ENCODE assay signal across 11 mouse cellular contexts in the genomic region with DNA sequence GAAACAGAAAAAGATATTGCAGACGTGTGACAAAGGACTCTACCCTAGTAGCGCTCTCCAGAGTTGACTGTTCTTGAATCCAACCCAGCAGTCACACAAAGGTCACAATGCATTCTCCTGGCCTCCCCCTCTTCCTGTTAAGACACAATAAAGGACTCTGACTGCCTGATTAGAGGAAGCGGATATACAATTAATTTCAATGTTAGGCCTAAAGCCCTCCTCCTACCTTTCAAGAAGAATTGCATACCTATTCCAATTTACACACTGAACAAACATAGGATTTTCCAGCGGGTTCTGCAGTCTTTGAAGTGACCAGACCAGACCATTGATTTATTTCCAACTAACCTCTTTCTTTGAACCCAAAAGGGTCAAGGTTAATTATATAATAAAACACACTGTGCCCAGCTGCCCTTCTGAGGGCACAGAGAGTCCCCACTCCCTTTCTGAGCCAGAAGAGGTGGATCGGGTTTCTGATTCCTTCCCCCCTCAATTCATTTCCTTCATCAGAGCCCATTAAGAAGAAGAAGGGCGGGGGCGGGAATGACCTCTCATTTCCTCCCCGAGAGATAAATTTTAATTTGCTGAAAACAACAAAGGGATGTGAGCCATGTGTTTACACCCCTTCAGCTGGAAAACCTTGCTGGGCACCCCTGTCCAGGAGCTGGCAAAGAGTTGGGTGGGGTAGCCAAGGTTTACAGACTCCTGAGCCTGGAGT. TPM values are rescaled to one million over a fixed set of nuclear protein-coding genes. Genes with fewer than 3 reads are reported as not detected.
DNase-seq lines count a peak whose midpoint lies in the region; ATAC-seq and TF ChIP-seq lines count a peak whose summit lies in the region.
"Had no signal": no experiment of that assay in that cellular context is flagged by ENCODE, and none has a peak within 500 bp of the region (broad histone marks: within the 10 kb centered on the region; RNA-seq: fewer than 3 reads in every experiment).

No protein-coding gene starts in this region.

- ATAC-seq in forebrain, embryonic 11.5 days (replicated peaks; ENCODE audit: low FRiP score), result no peak
- no peak for ATAC-seq in forebrain, embryonic 14.5 days
- ATAC-seq in kidney, postnatal 0 days (replicated peaks; ENCODE audit: low FRiP score, low read depth), result no peak
- no peak for ATAC-seq in limb, embryonic 11.5 days (ENCODE audit: insufficient number of reproducible peaks, low FRiP score, low TSS enrichment, low read depth)

- DNase-seq in forebrain, embryonic 11.5 days (ENCODE audit: low spot score), result no peak
- DNase-seq in forebrain, embryonic 14.5 days (ENCODE audit: low spot score), result no peak
- peak; percentile 88 for DNase-seq in kidney, postnatal 0 days (ENCODE audit: low spot score)
- DNase-seq in kidney, adult 11 months, result no peak
- peak; percentile 43 for DNase-seq in ZHBTc4 (ENCODE audit: low read depth, low spot score)
- peak; percentile 59 for DNase-seq in limb, embryonic 11.5 days (ENCODE audit: low spot score)
- DNase-seq in left cerebral cortex, postnatal 14 days (ENCODE audit: low spot score in 2 of 2), result no peak
- DNase-seq in layer of hippocampus, adult 9-10 months (ENCODE audit: low spot score), result no peak
- DNase-seq: B cell, adult 2 months; cerebellum, adult 9-11 months; right cerebral cortex, adult 18-20 months had no signal

- WGBS in forebrain, embryonic 11.5 days, result 9% methylated on average over 8 of the region's 8 CpGs
- WGBS in forebrain, embryonic 14.5 days, result 13% methylated on average over 8 of the region's 8 CpGs
- WGBS in kidney, postnatal 0 days, result 13% methylated on average over 8 of the region's 8 CpGs
- WGBS in limb, embryonic 11.5 days, result 6% methylated on average over 8 of the region's 8 CpGs

- H3K9me3 ChIP-seq in forebrain, embryonic 11.5 days (ENCODE audit: control insufficient read depth, low read length), result no peaks in the 10 kb centered on the region
- H3K9me3 ChIP-seq in forebrain, embryonic 14.5 days (replicated peaks; ENCODE audit: control insufficient read depth, low read length), result no peaks in the 10 kb centered on the region
- no peaks in the 10 kb centered on the region for H3K9me3 ChIP-seq in kidney, postnatal 0 days (replicated peaks; ENCODE audit: low read length)
- H3K9me3 ChIP-seq in limb, embryonic 11.5 days (ENCODE audit: control insufficient read depth, low read length), result no peaks in the 10 kb centered on the region

- no peak overlapping the region; the same call in 1 of the 2 replicates for H3K27ac ChIP-seq in forebrain, embryonic 11.5 days (ENCODE audit: low read depth, low read length)
- H3K27ac ChIP-seq in forebrain, embryonic 14.5 days (ENCODE audit: low read depth, low read length), result no peak overlapping the region
- peak overlapping the region; percentile 78 for H3K27ac ChIP-seq in kidney, postnatal 0 days
- H3K27ac ChIP-seq in limb, embryonic 11.5 days (replicated peaks; ENCODE audit: low read depth, low read length), result 0 out of 2 replicates have a peak overlapping the region, but pooled peaks have one; percentile 0

- H3K4me3 ChIP-seq in forebrain, embryonic 11.5 days (ENCODE audit: low read depth, low read length), result no peak overlapping the region
- no peak overlapping the region for H3K4me3 ChIP-seq in forebrain, embryonic 14.5 days (ENCODE audit: low read depth, low read length)
- H3K4me3 ChIP-seq in kidney, postnatal 0 days (replicated peaks; ENCODE audit: low read depth, low read length), result no peak overlapping the region
- H3K4me3 ChIP-seq in limb, embryonic 11.5 days (ENCODE audit: low read depth, low read length), result no peak overlapping the region

- peak overlapping the region; percentile 23; the same call in 1 of the 2 replicates for H3K9ac ChIP-seq in forebrain, embryonic 11.5 days (ENCODE audit: low read length)
- no peak overlapping the region for H3K9ac ChIP-seq in forebrain, embryonic 14.5 days (ENCODE audit: low read length)
- H3K9ac ChIP-seq in kidney, postnatal 0 days (ENCODE audit: low read depth, low read length), result no peak overlapping the region
- H3K9ac ChIP-seq in limb, embryonic 11.5 days (ENCODE audit: low read length), result no peak overlapping the region

- intact Hi-C loops in left cerebral cortex, postnatal 14 days (cut with DNase I), result no loop called here

- no peaks in the 10 kb centered on the region; the same call in 1 of the 2 replicates for H3K36me3 ChIP-seq in forebrain, embryonic 11.5 days (ENCODE audit: control insufficient read depth, insufficient read depth, low read length)
- H3K36me3 ChIP-seq in forebrain, embryonic 14.5 days (ENCODE audit: control insufficient read depth, insufficient read depth, low read length), result no peaks in the 10 kb centered on the region
- no peaks in the 10 kb centered on the region for H3K36me3 ChIP-seq in kidney, postnatal 0 days (ENCODE audit: insufficient read depth, low read length)
- no peaks in the 10 kb centered on the region for H3K36me3 ChIP-seq in limb, embryonic 11.5 days (ENCODE audit: control insufficient read depth, insufficient read depth, low read length)

- H3K27me3 ChIP-seq in forebrain, embryonic 11.5 days (ENCODE audit: control insufficient read depth, insufficient read depth, low read length), result no peaks in the 10 kb centered on the region
- no peaks in the 10 kb centered on the region for H3K27me3 ChIP-seq in forebrain, embryonic 14.5 days (replicated peaks; ENCODE audit: control insufficient read depth, insufficient read depth, low read length)
- no peaks in the 10 kb centered on the region for H3K27me3 ChIP-seq in kidney, postnatal 0 days (ENCODE audit: insufficient read depth, low read length)
- H3K27me3 ChIP-seq in limb, embryonic 11.5 days (ENCODE audit: control insufficient read depth, insufficient read depth, low read length), result no peaks in the 10 kb centered on the region

- no peak overlapping the region for H3K4me2 ChIP-seq in forebrain, embryonic 11.5 days (ENCODE audit: low read depth, low read length, severe bottlenecking)
- H3K4me2 ChIP-seq in forebrain, embryonic 14.5 days (ENCODE audit: low read length), result no peak overlapping the region
- no peak overlapping the region for H3K4me2 ChIP-seq in kidney, postnatal 0 days (ENCODE audit: low read length)
- no peak overlapping the region for H3K4me2 ChIP-seq in limb, embryonic 11.5 days (ENCODE audit: low read depth, severe bottlenecking)

- no peak for TF ChIP-seq CTCF in kidney, postnatal 0 days (IDR thresholded peaks at IDR 0.05; ENCODE audit: low read depth)

- H3K4me1 ChIP-seq in forebrain, embryonic 11.5 days (replicated peaks; ENCODE audit: control insufficient read depth, insufficient read depth, low read length), result peaks cover 17% of the 10 kb centered on the region
- H3K4me1 ChIP-seq in forebrain, embryonic 14.5 days (ENCODE audit: control insufficient read depth, insufficient read depth, low read length), result peaks cover 10% of the 10 kb centered on the region
- peaks cover 24% of the 10 kb centered on the region; the same call in 1 of the 2 replicates for H3K4me1 ChIP-seq in kidney, postnatal 0 days (replicated peaks; ENCODE audit: insufficient read depth, low read length)
- peaks cover 32% of the 10 kb centered on the region for H3K4me1 ChIP-seq in limb, embryonic 11.5 days (ENCODE audit: control insufficient read depth, insufficient read depth, low read length)

RNA-seq across cellular contexts. Expression of a gene that starts 3.2 kb away (rescaled TPM):
- polyA plus RNA-seq in forebrain, embryonic 11.5 days (2014; fragmentation: Nextera tagmentation; extraction: Ambion mirVana), result 5.4 and 6.6 TPM in 2 replicates
- polyA plus RNA-seq in forebrain, embryonic 14.5 days (2014; fragmentation: Nextera tagmentation; extraction: Ambion mirVana), result 4.2 and 4.4 TPM in 2 replicates
- polyA plus RNA-seq in kidney, postnatal 0 days (2015; fragmentation: Nextera tagmentation; extraction: Ambion mirVana), result 8.4 and 8.6 TPM in 2 replicates
- polyA plus RNA-seq in limb, embryonic 11.5 days (2014; fragmentation: Nextera tagmentation; extraction: Ambion mirVana), result 7.2 and 8.2 TPM in 2 replicates
- total RNA-seq in left cerebral cortex, postnatal 14 days (2021), result 1 to 10 TPM; 3.1 to 3.9 TPM

RNA-seq across cellular contexts. Expression of a gene that starts 50.9 kb away (rescaled TPM):
- polyA plus RNA-seq in forebrain, embryonic 11.5 days (2014; fragmentation: Nextera tagmentation; extraction: Ambion mirVana), result 81.2 and 83.8 TPM in 2 replicates
- 5.1 and 5.8 TPM in 2 replicates for polyA plus RNA-seq in forebrain, embryonic 14.5 days (2014; fragmentation: Nextera tagmentation; extraction: Ambion mirVana)
- polyA plus RNA-seq in kidney, postnatal 0 days (2015; fragmentation: Nextera tagmentation; extraction: Ambion mirVana), result 2.2 and 2.4 TPM in 2 replicates
- polyA plus RNA-seq in limb, embryonic 11.5 days (2014; fragmentation: Nextera tagmentation; extraction: Ambion mirVana), result 44.5 and 46.2 TPM in 2 replicates
- 1 to 10 TPM; 2.8 to 3.8 TPM for total RNA-seq in left cerebral cortex, postnatal 14 days (2021)

Comparison
In these comparisons a context has a peak if more than half of its experiments do, and no peak if none do; other contexts are left out.
1. DNase-seq: peak in kidney, postnatal 0 days (single experiment), ZHBTc4 (single experiment) and limb, embryonic 11.5 days (single experiment); none in forebrain, embryonic 11.5 days (single experiment), forebrain, embryonic 14.5 days (single experiment), kidney, adult 11 months (single experiment), left cerebral cortex, postnatal 14 days (0 of 2) and layer of hippocampus, adult 9-10 months (single experiment).
2. H3K27ac ChIP-seq: peak in kidney, postnatal 0 days (single experiment) and limb, embryonic 11.5 days (single experiment); none in forebrain, embryonic 11.5 days (single experiment) and forebrain, embryonic 14.5 days (single experiment).